Mouse (Mus musculus): ENCODE measurements at regions not wholly inside any gene's neighbourhood (a gene's known extent, or its start where the extent isn't known, plus 50 kb on each side); places are given as distances from the start of the nearest gene placed in this dataset.

DNA sequence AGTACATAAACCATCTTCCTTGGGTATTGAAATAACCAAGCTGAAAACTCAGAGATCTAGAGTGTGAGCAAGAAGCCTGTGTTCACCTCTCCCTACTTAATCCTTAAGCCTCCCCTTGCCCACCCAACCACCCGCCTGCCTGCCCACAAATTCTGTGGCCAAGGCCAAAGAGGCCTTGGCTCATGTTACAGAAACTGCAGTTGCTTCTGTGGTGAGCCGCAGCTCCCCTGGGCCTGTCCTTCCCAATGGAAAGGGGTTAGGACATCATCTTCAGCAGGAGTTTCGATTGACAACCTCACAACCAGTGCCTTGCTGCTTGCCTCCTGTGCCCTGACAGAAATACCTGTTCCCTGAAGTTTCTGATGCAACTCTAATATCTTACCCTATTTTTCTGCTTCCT lies 115.9 kb upstream of the Slit3 start:
- H3K9ac ChIP-seq = no peak overlapping the region

DNA sequence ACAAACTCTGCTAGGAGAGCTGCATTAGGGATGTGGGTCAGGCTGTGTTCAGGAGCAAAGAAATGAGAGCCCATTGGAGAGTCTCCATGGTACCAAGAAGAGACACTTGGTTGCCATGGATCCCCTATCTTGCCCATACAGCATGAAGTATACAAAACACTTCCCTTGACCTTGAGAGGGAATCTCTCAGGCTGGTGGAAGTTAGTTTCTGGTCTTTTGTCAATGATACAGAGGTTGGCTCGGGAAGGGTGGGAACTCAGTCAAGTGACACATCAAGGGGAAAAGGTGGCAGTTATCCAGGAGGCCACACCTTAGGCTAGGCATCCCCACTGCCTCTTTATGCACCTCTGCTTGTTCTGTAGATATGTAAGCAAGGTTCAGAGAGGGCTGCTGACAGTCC lies 116.6 kb upstream of the Slit3 start:
- TF ChIP-seq CTCF (IDR thresholded peaks at IDR 0.05; ENCODE audit: low read depth) = no peak
- no peak overlapping the region for H3K4me3 ChIP-seq (ENCODE audit: low read depth, low read length)
- no peak overlapping the region for H3K27ac ChIP-seq (ENCODE audit: low read depth, low read length)
- no peaks in the 10 kb centered on the region for H3K36me3 ChIP-seq (ENCODE audit: insufficient read depth)
- no peak overlapping the region for H3K4me2 ChIP-seq (ENCODE audit: low read depth)
- WGBS = 47% methylated on average over 1 of the region's 1 CpGs
- H3K4me1 ChIP-seq (ENCODE audit: insufficient read depth) = no peaks in the 10 kb centered on the region
- no peaks in the 10 kb centered on the region for H3K9me3 ChIP-seq (ENCODE audit: low read length)
- DNase-seq (no peak), ATAC-seq (no peak)
- no peak overlapping the region for H3K9ac ChIP-seq
- H3K27me3 ChIP-seq (ENCODE audit: insufficient read depth, low read length) = no peaks in the 10 kb centered on the region

More for the DNA sequence above, 115.9 kb upstream of the Slit3 start:
- Histone ChIP-seq H3K4me2 (ENCODE audit: low read depth) (no peak overlapping the region), H3K4me3 (ENCODE audit: low read depth, low read length) (no peak overlapping the region), H3K27me3 (ENCODE audit: insufficient read depth, low read length) (no peaks in the 10 kb centered on the region), H3K27ac (ENCODE audit: low read depth, low read length) (no peak overlapping the region), H3K4me1 (ENCODE audit: insufficient read depth) (no peaks in the 10 kb centered on the region), H3K9me3 (ENCODE audit: low read length) (no peaks in the 10 kb centered on the region), H3K36me3 (ENCODE audit: insufficient read depth) (no peaks in the 10 kb centered on the region)
- DNase-seq = no peak
- TF ChIP-seq CTCF (IDR thresholded peaks at IDR 0.05; ENCODE audit: low read depth) = no peak
- ATAC-seq = no peak
- 81% methylated on average over 3 of the region's 3 CpGs for WGBS

DNA sequence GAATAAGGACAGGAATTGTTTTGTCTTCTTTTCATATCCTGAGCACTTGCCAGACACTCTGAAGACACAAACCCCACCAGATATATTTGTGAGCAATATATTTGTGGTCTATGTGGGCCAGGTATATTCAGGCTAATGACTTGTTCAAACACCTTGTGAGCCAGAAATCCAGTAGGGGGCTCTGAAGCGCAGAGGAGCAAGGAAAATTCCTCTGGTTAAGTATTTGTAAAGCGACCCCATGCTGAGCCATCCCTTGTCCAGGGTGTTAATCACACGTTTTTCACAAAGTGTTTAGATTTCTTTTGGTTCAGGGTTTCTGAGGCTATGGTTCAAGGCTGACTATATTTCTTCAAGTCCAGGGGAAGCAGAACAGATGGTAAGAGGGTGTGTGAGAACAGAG lies 117.1 kb upstream of the Slit3 start:
- Histone ChIP-seq H3K4me2 (ENCODE audit: low read depth) (no peak overlapping the region), H3K9ac (no peak overlapping the region), H3K27ac (ENCODE audit: low read depth, low read length) (no peak overlapping the region), H3K4me1 (ENCODE audit: insufficient read depth) (no peaks in the 10 kb centered on the region), H3K27me3 (ENCODE audit: insufficient read depth, low read length) (no peaks in the 10 kb centered on the region), H3K36me3 (ENCODE audit: insufficient read depth) (no peaks in the 10 kb centered on the region), H3K9me3 (ENCODE audit: low read length) (no peaks in the 10 kb centered on the region), H3K4me3 (ENCODE audit: low read depth, low read length) (no peak overlapping the region)
- WGBS = 19% methylated on average over 3 of the region's 3 CpGs
- ATAC-seq = no peak
- DNase-seq = no peak
- TF ChIP-seq CTCF (IDR thresholded peaks at IDR 0.05; ENCODE audit: low read depth) = no peak

DNA sequence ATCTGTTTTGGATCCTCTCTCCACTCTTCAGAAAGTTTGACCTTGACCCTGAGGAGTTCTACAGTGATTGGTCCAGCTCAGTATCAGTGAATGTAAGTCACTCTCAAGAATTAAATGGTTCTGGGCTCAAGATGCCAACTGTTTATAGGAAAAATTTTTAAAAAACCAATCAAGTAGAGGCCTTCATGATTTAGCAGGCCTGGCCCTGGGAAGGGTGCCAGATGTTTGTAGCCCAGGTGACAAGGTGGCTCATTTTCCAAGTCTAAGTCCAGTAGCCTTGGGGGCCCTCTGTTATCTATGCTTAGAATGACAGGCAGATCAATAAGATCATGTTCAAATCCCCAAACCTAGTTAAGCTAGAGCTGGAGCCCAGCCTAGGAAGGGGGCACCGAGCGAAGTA lies 123.1 kb upstream of the Slit3 start:
- Histone ChIP-seq H3K36me3 (ENCODE audit: insufficient read depth) (no peaks in the 10 kb centered on the region), H3K4me1 (ENCODE audit: insufficient read depth) (no peaks in the 10 kb centered on the region), H3K9me3 (ENCODE audit: low read length) (no peaks in the 10 kb centered on the region), H3K9ac (no peak overlapping the region), H3K27me3 (ENCODE audit: insufficient read depth, low read length) (no peaks in the 10 kb centered on the region), H3K4me2 (ENCODE audit: low read depth) (no peak overlapping the region), H3K27ac (ENCODE audit: low read depth, low read length) (no peak overlapping the region), H3K4me3 (ENCODE audit: low read depth, low read length) (no peak overlapping the region)
- 94% methylated on average over 2 of the region's 2 CpGs for WGBS
- ATAC-seq (no peak), DNase-seq (no peak)
- no peak for TF ChIP-seq CTCF (IDR thresholded peaks at IDR 0.05; ENCODE audit: low read depth)

DNA sequence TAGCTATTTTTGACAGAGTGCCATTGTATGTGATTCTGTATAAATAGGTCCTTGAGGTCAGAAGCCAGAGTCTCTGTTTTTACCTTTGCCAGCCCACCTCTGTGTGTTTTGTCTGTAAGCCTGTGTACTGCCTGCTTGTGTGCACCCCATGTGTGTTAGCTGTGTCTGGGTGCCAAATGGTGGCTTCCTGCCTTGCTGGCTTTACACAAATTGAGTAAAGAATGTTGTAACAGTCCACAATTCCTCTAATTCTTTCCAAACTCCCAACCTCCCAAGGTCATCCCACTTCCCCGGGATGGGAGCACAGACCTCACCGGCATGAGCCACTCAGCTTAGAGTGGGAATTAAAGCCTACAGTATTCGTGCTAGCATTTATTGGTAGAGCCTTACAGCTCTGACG lies 125.5 kb upstream of the Slit3 start:
- H3K4me3 ChIP-seq (ENCODE audit: low read depth, low read length) = no peak overlapping the region
- DNase-seq (no peak), ATAC-seq (no peak)
- no peak overlapping the region for H3K27ac ChIP-seq (ENCODE audit: low read depth, low read length)
- TF ChIP-seq CTCF (IDR thresholded peaks at IDR 0.05; ENCODE audit: low read depth) = no peak
- H3K9ac ChIP-seq = no peak overlapping the region
- H3K27me3 ChIP-seq (ENCODE audit: insufficient read depth, low read length) = no peaks in the 10 kb centered on the region
- no peaks in the 10 kb centered on the region for H3K36me3 ChIP-seq (ENCODE audit: insufficient read depth)
- H3K4me2 ChIP-seq (ENCODE audit: low read depth) = no peak overlapping the region
- H3K4me1 ChIP-seq (ENCODE audit: insufficient read depth) = no peaks in the 10 kb centered on the region
- H3K9me3 ChIP-seq (ENCODE audit: low read length) = no peaks in the 10 kb centered on the region
- 81% methylated on average over 4 of the region's 4 CpGs for WGBS

DNA sequence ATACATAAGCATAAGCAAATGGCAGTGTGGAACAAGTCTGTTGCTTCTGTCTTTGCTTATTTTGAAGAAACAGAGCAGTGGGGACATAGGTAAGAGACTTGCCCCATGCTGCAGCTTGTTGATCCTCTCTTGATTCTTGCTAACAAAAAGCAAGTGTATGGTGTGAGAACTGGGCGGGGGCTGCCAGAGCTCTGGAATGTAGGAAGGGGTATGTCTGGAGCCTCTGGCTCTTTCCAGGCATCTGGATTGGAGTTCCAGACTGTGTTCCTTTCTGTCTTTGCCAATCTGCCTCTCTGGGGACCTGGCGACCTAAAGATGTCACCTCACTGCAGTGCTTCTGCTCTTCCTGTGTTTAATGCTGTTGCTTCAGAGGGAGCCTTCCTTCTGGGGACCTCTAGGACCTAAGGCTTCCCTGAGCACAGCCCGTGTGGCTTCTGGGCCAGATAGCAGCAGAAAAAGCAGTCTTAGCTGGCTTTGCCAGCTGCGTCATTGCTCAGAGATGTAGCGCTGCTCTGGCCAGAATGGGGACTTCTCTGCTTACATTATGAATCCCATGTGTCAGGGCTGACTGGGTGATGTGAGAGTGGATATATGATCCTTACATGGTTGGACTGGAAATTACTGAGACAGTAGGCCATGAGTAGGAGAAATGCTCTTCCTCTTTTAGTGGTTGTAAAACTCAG lies 138.1 kb upstream of the Slit3 start:
- H3K4me3 ChIP-seq (ENCODE audit: low read depth, low read length) = no peak overlapping the region
- H3K27ac ChIP-seq (ENCODE audit: low read depth, low read length) = no peak overlapping the region
- no peaks in the 10 kb centered on the region for H3K9me3 ChIP-seq (ENCODE audit: low read length)
- ATAC-seq (no peak), DNase-seq (no peak)
- H3K9ac ChIP-seq = no peak overlapping the region
- TF ChIP-seq CTCF (IDR thresholded peaks at IDR 0.05; ENCODE audit: low read depth) = no peak
- WGBS = 77% methylated on average over 5 of the region's 5 CpGs
- H3K4me2 ChIP-seq (ENCODE audit: low read depth) = no peak overlapping the region
- no peaks in the 10 kb centered on the region for H3K27me3 ChIP-seq (ENCODE audit: insufficient read depth, low read length)
- H3K4me1 ChIP-seq (ENCODE audit: insufficient read depth) = no peaks in the 10 kb centered on the region
- H3K36me3 ChIP-seq (ENCODE audit: insufficient read depth) = no peaks in the 10 kb centered on the region

DNA sequence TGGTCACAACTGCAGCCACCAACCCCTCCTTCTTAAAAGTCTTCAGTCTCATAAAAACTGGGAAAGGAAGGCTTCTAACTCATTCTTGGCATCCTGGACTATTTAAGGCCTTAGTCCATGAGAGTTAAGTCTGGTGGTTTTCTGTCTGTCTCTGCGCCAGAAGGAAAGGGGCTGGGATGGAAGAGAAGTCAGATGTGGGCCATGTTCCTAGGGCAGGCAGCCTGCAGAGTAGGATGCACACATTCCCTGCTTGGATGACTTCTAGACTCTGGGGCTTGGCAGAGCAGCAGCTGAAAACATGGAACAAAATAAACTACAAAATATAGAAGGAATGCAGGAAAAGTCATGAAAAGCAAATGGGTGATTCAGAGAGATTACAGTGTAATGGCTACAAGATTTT lies 140.8 kb upstream of the Slit3 start:
- no peaks in the 10 kb centered on the region for H3K36me3 ChIP-seq (ENCODE audit: insufficient read depth)
- no peak overlapping the region for H3K4me3 ChIP-seq (ENCODE audit: low read depth, low read length)
- H3K27ac ChIP-seq (ENCODE audit: low read depth, low read length) = no peak overlapping the region
- H3K9ac ChIP-seq = no peak overlapping the region
- H3K4me2 ChIP-seq (ENCODE audit: low read depth) = no peak overlapping the region
- H3K27me3 ChIP-seq (ENCODE audit: insufficient read depth, low read length) = no peaks in the 10 kb centered on the region
- whole genome bisulfite sequencing = 96% methylated on average over 1 of the region's 1 CpGs
- DNase-seq = no peak
- no peak for ATAC-seq
- no peaks in the 10 kb centered on the region for H3K9me3 ChIP-seq (ENCODE audit: low read length)
- TF ChIP-seq CTCF (IDR thresholded peaks at IDR 0.05; ENCODE audit: low read depth) = no peak
- no peaks in the 10 kb centered on the region for H3K4me1 ChIP-seq (ENCODE audit: insufficient read depth)
